Mouse (Mus musculus): ENCODE results near the gene Fam151b. TPM values are rescaled to one million over a fixed set of nuclear protein-coding genes. Genes with fewer than 3 reads are reported as not detected.

Gene Fam151b
- under 1 TPM in 1 of 2 experiments, not detected in 1; 0.44 TPM for polyA plus RNA-seq (2017; shearing (Covaris generic))

GRCm38 (mm10) chr13:92483852-92484463, at the start of gene Fam151b:
TSS of gene Fam151b (minus strand) at chr13:92484015.
- peak; percentile 97 for ATAC-seq

- no peak for ATAC-seq
Measured at GRCm38 (mm10) chr13:92532216-92532615, 48.4 kb upstream of the Fam151b start.

GRCm38 (mm10) chr13:92531237-92531636, 47.4 kb upstream of the Fam151b start:
- ATAC-seq = no peak

- peak; percentile 86 for ATAC-seq
Measured at GRCm38 (mm10) chr13:92530721-92531211, 47.0 kb upstream of the Fam151b start, which contains the start of gene Zfyve16. TSS of gene Zfyve16 (minus strand) at chr13:92530868.

- peak; percentile 37 for ATAC-seq
Measured at GRCm38 (mm10) chr13:92529828-92530720, 46.3 kb upstream of the Fam151b start.

GRCm38 (mm10) chr13:92523178-92523813, 39.5 kb upstream of the Fam151b start:
- peak; percentile 54 for ATAC-seq

- no peak for ATAC-seq
Measured at GRCm38 (mm10) chr13:92504871-92505270, 21.1 kb upstream of the Fam151b start.

- ATAC-seq = no peak
Measured at GRCm38 (mm10) chr13:92491923-92492322, 8.1 kb upstream of the Fam151b start.

GRCm38 (mm10) chr13:92490817-92491216, 7.0 kb upstream of the Fam151b start:
- ATAC-seq = no peak

- peak; percentile 66 for ATAC-seq
Measured at GRCm38 (mm10) chr13:92483348-92483747, 467 bp downstream of the Fam151b start.

GRCm38 (mm10) chr13:92470151-92470550, 13.7 kb downstream of the Fam151b start:
- no peak for ATAC-seq

GRCm38 (mm10) chr13:92469381-92469780, 14.4 kb downstream of the Fam151b start:
- ATAC-seq = no peak

- no peak for ATAC-seq
Measured at GRCm38 (mm10) chr13:92467891-92468290, 15.9 kb downstream of the Fam151b start.

- no peak for ATAC-seq
Measured at GRCm38 (mm10) chr13:92464698-92465097, 19.1 kb downstream of the Fam151b start.

- no peak for ATAC-seq
Measured at GRCm38 (mm10) chr13:92446872-92447271, 36.9 kb downstream of the Fam151b start.

GRCm38 (mm10) chr13:92440286-92440685, 43.5 kb downstream of the Fam151b start:
- no peak for ATAC-seq

- no peak for ATAC-seq
Measured at GRCm38 (mm10) chr13:92438656-92439055, 45.2 kb downstream of the Fam151b start.

GRCm38 (mm10) chr13:92427351-92427855, 56.4 kb downstream of the Fam151b start:
- no peak for ATAC-seq

- no peak for ATAC-seq
Measured at GRCm38 (mm10) chr13:92426294-92427051, 57.3 kb downstream of the Fam151b start.

- ATAC-seq = peak; percentile 71
Measured at GRCm38 (mm10) chr13:92425758-92426264, 58.0 kb downstream of the Fam151b start, which contains the start of gene Ankrd34b. TSS of gene Ankrd34b (plus strand) at chr13:92425896.

- ATAC-seq = no peak
Measured at GRCm38 (mm10) chr13:92423711-92424110, 60.1 kb downstream of the Fam151b start.

- ATAC-seq = no peak
Measured at GRCm38 (mm10) chr13:92419630-92420029, 64.2 kb downstream of the Fam151b start.
